Mouse (Mus musculus): ENCODE measurements around the gene Cdhr5. TPM values are rescaled to one million over a fixed set of nuclear protein-coding genes. Genes with fewer than 3 reads are reported as not detected.

The Cdhr5 gene
- not detected for total RNA-seq (2023)

GRCm38 (mm10) chr7:141276546-141276945 is at the start of gene Cdhr5:
TSS of gene Cdhr5 (minus strand) at chr7:141276786.

GRCm38 (mm10) chr7:141291921-141292582 is 15.5 kb upstream of the Cdhr5 start, which contains the start of gene Drd4:
TSS of gene Drd4 (plus strand) at chr7:141292006.

GRCm38 (mm10) chr7:141278766-141279590 is 2.4 kb upstream of the Cdhr5 start, which contains the start of gene Sct:
TSS of gene Sct (minus strand) at chr7:141279133.

GRCm38 (mm10) chr7:141265739-141266561 is 10.6 kb downstream of the Cdhr5 start, which contains the start of gene Irf7:
TSS of gene Irf7 (minus strand) at chr7:141266481.

GRCm38 (mm10) chr7:141228279-141229067 is 48.1 kb downstream of the Cdhr5 start, which contains the start of gene Phrf1:
TSS of gene Phrf1 (plus strand) at chr7:141228784.

Other genes starting within 250 kb of the Cdhr5 start
- not detected for gene Gm17387, start 247.7 kb downstream of the Cdhr5 start, total RNA-seq (2023)
- gene B4galnt4, start 215.7 kb downstream of the Cdhr5 start, total RNA-seq (2023) = 1 to 10 TPM; 1.4 to 2.2 TPM
- 10 to 100 TPM; 45.7 to 59.0 TPM for gene Pkp3, start 198.6 kb downstream of the Cdhr5 start, total RNA-seq (2023)
- 10 to 100 TPM; 74.9 to 85.3 TPM for gene Sigirr, start 176.2 kb downstream of the Cdhr5 start, total RNA-seq (2023)
- gene Ano9, start 159.0 kb downstream of the Cdhr5 start, total RNA-seq (2023) = not detected
- 10 to 100 TPM; 12.0 to 12.5 TPM for gene Ptdss2, start 154.4 kb downstream of the Cdhr5 start, total RNA-seq (2023)
- gene Rnh1, start 103.9 kb downstream of the Cdhr5 start, total RNA-seq (2023) = 10 to 100 TPM; 35.2 to 41.1 TPM
- 10 to 100 TPM; 38.9 to 45.3 TPM for gene Hras, start 82.8 kb downstream of the Cdhr5 start, total RNA-seq (2023)
- gene Lrrc56, start 82.6 kb downstream of the Cdhr5 start, total RNA-seq (2023) = 1 to 10 TPM; 4.8 to 5.0 TPM
- 1 to 10 TPM; 2.4 to 2.6 TPM for gene Lmntd2, start 62.7 kb downstream of the Cdhr5 start, total RNA-seq (2023)
- 1 to 10 TPM; 9.3 to 9.6 TPM for gene Rassf7, start 60.9 kb downstream of the Cdhr5 start, total RNA-seq (2023)
- gene Phrf1, start 48.0 kb downstream of the Cdhr5 start, total RNA-seq (2023) = 100 to 1,000 TPM; 173 to 177 TPM
- 10 to 100 TPM; 34.4 to 53.3 TPM for gene Irf7, start 10.3 kb downstream of the Cdhr5 start, total RNA-seq (2023)
- not detected for gene Sct, start 2.3 kb upstream of the Cdhr5 start, total RNA-seq (2023)
- gene Drd4, start 15.2 kb upstream of the Cdhr5 start, total RNA-seq (2023) = not detected
- gene Deaf1, start 50.9 kb upstream of the Cdhr5 start, total RNA-seq (2023) = 10 to 100 TPM; 65.6 to 68.5 TPM
- 10 to 100 TPM; 20.7 to 21.2 TPM for gene Tmem80, start 51.0 kb upstream of the Cdhr5 start, total RNA-seq (2023)
- gene Eps8l2, start 62.1 kb upstream of the Cdhr5 start, total RNA-seq (2023) = under 1 TPM in 1 of 2 experiments, not detected in 1; 0.80 TPM
- gene Taldo1, start 115.4 kb upstream of the Cdhr5 start, total RNA-seq (2023) = 100 to 1,000 TPM in 1 of 2 experiments, 10 to 100 TPM in 1; 93.1 to 107 TPM
- gene Gatd1, start 137.3 kb upstream of the Cdhr5 start, total RNA-seq (2023) = 10 to 100 TPM; 38.3 to 40.0 TPM
- gene Cend1, start 152.7 kb upstream of the Cdhr5 start, total RNA-seq (2023) = not detected
- 10 to 100 TPM; 55.0 to 76.6 TPM for gene Slc25a22, start 161.1 kb upstream of the Cdhr5 start, total RNA-seq (2023)
- 1 to 10 TPM; 2.4 to 5.7 TPM for gene Pidd1, start 167.2 kb upstream of the Cdhr5 start, total RNA-seq (2023)
- gene Rplp2, start 170.6 kb upstream of the Cdhr5 start, total RNA-seq (2023) = 1,000 to 10,000 TPM; 3,530 to 3,735 TPM
- gene Pnpla2, start 178.4 kb upstream of the Cdhr5 start, total RNA-seq (2023) = 10 to 100 TPM; 52.1 to 58.8 TPM
- gene Cracr2b, start 184.3 kb upstream of the Cdhr5 start, total RNA-seq (2023) = 1 to 10 TPM in 1 of 2 experiments, not detected in 1; 1.0 TPM
- 1 to 10 TPM; 7.2 to 8.9 TPM for gene Cd151, start 190.6 kb upstream of the Cdhr5 start, total RNA-seq (2023)
- 10 to 100 TPM; 17.0 to 21.1 TPM for gene Polr2l, start 198.3 kb upstream of the Cdhr5 start, total RNA-seq (2023)
- gene Tspan4, start 198.5 kb upstream of the Cdhr5 start, total RNA-seq (2023) = 1 to 10 TPM; 2.2 to 2.8 TPM

Data from T-cell, adult 66 days (primary cell).